Mouse (Mus musculus) erythroblast, embryonic 14.5 days (primary cell): ENCODE measurements around the gene Car15.

Experiments used
- GATA1 ChIP-seq: IDR thresholded peaks from 2 replicates; pipeline ENCODE4 v1.6.1; 2012; ENCODE audit warnings: low read length, inconsistent platforms, mixed read lengths
- TAL1 ChIP-seq: IDR thresholded peaks from 3 replicates; pipeline ENCODE4 v1.6.1; 2012; ENCODE audit warnings: low read length, inconsistent platforms, mixed read lengths

- TF ChIP-seq GATA1 = no peak
- no peak for TF ChIP-seq TAL1
Observed at GRCm38 (mm10) chr16:17858592-17858991, 20.4 kb upstream of the Car15 start.
